Mouse (Mus musculus) testis, adult 2 months (tissue): ENCODE measurements at regions not wholly inside any gene's neighbourhood (a gene's known extent, or its start where the extent isn't known, plus 50 kb on each side); places are given as distances from the start of the nearest gene placed in this dataset.

Experiments
- CTCF ChIP-seq: fragments of 200-500 bp; IDR thresholded peaks from 2 replicates; pipeline ENCODE4 v1.5.1; 2012; ENCODE audit warnings: low read depth, mild to moderate bottlenecking, inconsistent platforms, low read length, moderate library complexity; ENCODE audit not compliant: control insufficient read depth, insufficient read depth, insufficient replicate concordance
- POLR2A ChIP-seq: fragments of 200-500 bp; IDR thresholded peaks from 2 replicates; pipeline ENCODE4 v1.6.1; 2012; ENCODE audit warnings: low read depth, mild to moderate bottlenecking, inconsistent platforms, low read length, moderate library complexity; ENCODE audit not compliant: control insufficient read depth

DNA sequence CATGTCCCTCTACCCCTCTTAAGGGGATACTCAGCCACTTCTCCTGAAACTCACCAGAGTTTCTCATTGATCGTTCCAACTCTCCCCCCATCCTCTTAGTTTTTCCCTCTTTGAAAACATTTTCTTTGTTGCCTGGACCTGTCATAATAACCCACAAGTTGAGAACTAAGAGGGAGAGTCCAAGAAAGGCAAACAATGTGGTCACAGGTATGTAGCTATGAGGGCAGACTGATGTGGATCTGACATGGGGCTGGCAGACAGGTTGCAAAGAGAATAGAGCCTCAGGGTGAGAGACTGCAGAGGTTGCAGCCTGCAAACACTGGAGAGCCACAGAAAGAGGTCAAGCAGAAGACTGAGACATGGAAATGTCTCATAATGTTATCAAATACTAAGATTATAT is 69.9 kb upstream of the Rbms1 start:
- no peak for TF ChIP-seq CTCF
- no peak for TF ChIP-seq POLR2A
